Mouse (Mus musculus): ENCODE measurements around the gene Zfp654.

The Zfp654 gene

GRCm38 (mm10) chr16:64852441-64852871 lies 1.0 kb upstream of the Zfp654 start:
- DNase-seq, result peak; percentile 78

DNA sequence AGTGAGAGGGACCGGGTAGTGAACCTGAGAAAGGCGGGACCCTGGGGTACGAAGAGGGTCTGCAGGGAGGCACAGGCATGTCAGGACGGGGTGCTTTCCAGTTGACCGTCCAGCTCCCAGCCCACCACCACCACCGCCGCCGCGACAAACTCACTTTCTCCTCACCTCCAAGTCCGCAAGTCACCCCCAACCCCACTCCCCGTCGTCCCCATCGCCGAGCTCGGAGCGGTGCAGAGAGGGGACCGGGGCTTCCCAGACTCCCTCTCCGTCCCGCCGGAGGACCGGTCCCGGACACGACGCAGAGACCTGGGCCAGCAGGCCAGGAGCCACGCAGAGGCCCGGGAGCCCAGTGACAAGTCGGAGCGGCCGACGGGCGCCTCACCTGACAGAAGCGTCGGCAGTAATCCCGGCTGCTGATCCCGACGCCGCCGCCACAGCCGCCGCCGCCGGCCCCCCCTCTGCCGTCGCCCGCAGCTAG lies 328 bp downstream of the Zfp654 start:
- DNase-seq, result no peak

- peak; percentile 65 for DNase-seq
Observed at GRCm38 (mm10) chr16:64850287-64851084, 966 bp downstream of the Zfp654 start.

- DNase-seq, result no peak
Observed at GRCm38 (mm10) chr16:64845947-64846346, 5.5 kb downstream of the Zfp654 start.

GRCm38 (mm10) chr16:64842374-64842729 lies 9.1 kb downstream of the Zfp654 start:
- DNase-seq, result no peak

DNA sequence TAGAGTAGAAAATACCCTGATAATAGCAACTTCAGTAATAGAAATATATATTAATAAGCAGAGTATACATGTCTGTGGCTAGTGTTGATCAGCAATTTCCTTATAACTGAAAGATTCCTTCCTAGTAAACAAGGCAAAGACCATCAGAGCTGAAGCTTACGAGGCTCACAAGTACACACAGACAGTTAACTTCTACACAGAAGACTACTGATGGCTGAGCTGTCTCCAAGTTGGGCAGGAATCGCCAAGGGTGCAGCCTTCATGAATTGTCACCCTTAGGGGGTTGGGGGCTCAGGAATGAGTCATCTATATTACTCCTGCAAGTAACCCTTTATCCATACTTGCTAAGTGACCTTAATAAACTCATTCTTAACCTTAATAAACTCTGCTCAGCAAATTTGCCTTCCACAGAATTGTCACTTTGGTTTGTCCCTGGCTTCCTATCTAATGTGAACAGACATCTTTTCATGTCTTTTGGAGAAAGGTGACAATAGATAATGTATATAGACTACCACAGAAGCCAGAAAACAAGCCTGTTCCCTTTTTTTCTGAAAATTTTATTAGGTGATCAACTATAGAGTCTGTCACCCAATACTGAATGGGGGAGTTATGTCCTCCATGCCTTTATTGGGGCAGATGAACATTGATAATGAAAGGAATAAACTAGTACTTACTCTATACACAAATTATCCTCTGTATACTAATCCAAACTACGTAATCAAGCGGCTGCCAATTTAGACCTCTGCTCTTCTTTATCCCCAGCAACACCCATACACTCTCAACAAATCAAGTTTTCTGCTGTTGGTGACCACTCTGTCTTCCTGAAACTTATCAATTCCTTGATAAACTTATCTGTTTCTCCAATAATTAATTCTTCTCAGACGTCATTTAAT lies 9.7 kb downstream of the Zfp654 start:
- DNase-seq, result no peak

- DNase-seq, result no peak
Observed at GRCm38 (mm10) chr16:64836709-64837108, 14.7 kb downstream of the Zfp654 start.

- no peak for DNase-seq
Observed at GRCm38 (mm10) chr16:64835996-64836545, 15.4 kb downstream of the Zfp654 start.

GRCm38 (mm10) chr16:64830291-64830690 lies 21.2 kb downstream of the Zfp654 start:
- no peak for DNase-seq

DNA sequence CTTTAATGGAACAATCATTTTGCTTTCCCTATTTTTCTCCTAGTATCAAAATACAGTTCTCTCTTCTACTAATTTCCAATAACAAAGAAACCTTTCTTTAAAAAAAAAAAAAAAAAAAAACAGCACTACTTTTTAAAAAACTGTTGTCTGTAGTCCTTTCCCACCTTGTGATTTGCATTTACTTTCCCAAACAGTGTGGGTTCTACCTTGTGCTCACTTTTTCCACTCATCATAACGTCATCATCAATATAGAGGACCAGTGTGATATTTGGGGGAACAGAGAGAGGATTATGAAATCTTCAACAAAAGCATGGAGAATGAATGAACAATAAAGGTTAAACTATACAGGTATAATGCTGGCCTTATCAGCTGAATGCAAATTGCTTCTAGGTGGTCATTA lies 27.0 kb downstream of the Zfp654 start:
- DNase-seq, result no peak

DNA sequence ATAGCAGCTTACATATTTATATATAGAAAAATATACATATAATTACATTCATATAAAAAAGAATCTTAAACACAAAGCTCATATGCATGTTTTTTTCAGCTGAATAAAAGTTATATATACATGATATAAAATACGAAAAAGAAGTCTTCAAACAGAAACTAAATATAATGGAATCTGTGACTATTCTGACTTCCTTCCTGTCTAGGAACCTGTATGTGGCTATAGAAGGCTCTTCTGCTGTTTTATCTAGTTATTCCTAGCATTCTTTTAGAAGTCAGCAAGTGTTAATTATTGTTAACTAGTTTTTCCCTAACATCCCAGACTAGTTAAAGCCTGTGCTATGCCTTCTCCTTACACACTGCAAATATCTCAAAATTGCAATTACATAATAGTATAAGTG lies 27.6 kb downstream of the Zfp654 start:
- no peak for DNase-seq

DNA sequence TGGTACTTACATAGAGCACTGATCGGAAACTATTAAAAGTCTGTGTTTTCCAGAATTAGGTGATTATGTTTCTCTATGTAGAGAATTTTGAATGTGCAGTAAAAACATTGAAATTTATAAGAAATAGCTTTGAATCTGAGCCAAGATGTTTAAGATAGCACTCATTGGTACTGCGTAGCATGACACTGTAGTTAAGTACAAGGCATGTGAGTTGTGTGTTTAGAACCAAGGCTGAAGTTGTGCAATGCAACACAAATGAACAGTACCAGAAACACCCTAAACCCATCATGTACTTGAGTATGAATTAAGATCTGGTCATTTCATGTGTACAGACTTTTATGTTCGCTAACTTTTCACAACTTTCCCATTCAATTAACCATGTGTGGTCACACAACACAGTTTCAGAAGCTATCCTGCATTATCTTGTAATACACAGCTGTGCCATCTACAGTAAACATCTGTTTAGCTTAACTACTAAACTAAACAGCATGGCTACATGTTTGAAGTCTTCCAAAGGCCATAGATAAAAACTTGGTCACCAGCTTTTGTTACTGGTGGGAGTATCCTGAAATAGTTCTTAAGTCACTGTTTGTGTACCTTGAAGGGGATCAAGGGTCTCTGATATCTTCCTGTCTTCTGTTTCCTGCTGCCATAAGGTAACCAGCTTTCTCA lies 34.2 kb downstream of the Zfp654 start:
- no peak for DNase-seq

- peak; percentile 15 for DNase-seq
Observed at GRCm38 (mm10) chr16:64803041-64803440, 48.4 kb downstream of the Zfp654 start.

GRCm38 (mm10) chr16:64801638-64802037 lies 49.8 kb downstream of the Zfp654 start:
- no peak for DNase-seq

DNA sequence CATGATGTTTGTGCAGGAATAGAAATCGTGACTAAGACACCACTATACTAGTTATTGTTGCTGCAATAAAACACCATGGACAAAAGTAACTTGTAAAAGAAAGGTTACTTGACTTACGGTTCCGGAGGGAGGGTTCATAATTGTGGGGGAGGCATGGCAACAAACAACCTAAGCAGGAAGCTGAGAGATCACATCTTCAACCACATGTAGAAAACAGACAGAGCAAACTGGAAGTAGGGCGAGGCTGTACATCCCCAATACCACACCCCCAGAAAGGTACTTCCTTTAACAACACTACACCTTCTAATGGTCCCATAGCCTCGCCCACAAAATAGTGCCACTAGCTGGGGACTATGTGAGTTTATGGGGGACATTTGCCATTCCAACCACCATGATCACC lies 51.1 kb downstream of the Zfp654 start:
- DNase-seq, result no peak

DNA sequence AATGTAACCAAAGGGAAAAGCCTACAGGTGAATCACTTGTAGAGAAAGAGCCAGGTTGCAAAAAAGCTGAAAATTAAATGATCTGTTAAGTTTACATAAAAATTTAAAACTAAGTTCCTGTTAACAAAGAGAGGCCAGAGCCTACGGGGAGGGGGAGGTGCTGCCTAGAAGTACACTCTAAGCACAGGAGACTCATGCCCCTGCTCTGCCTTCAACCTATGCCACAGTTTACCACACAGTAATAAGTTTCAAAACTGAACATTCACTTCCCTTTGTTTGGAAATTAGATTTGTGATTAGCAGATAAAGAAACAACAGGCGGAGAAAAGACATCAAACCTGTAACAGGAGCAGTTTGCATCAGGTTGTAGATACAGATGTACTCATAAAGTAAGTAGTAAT lies 56.6 kb downstream of the Zfp654 start:
- no peak for DNase-seq

DNA sequence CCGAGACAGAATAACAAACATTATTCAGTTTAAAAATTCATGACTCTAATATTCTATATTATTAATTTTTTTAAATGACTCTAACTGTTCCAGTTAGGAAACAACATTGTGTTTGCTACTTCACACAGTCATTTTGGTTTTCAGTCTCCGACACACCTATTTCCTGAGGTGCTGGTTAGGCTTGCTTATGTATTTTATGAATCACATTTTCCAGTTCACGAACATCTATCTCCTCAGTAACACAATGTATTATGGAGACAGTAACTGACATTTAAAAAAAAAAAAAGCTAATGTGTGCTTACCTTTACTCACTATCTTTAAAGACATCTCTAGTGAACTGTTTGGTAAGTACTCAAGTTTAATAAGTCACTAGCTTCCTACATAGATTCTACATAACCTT lies 61.7 kb downstream of the Zfp654 start:
- DNase-seq, result no peak

DNA sequence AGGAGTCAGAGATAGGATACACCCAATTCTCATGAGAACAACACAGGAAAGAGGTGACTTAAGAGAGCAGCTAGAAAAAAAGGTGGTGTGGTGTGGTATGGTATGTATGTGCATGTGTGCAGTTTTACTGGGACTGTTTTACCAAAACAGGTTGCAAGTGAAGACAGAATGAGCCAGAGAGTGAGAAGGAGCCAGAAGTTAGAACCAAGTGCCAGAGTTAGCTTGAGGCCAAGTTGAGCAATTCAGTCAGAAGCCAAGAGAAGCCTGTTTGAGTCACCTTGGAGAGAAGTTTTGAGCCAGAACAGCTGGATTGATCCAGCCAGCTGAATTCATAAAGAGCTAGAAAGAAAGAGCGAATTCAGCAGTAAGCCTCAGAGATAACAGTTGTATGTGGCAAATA lies 75.9 kb downstream of the Zfp654 start:
- no peak for DNase-seq

DNA sequence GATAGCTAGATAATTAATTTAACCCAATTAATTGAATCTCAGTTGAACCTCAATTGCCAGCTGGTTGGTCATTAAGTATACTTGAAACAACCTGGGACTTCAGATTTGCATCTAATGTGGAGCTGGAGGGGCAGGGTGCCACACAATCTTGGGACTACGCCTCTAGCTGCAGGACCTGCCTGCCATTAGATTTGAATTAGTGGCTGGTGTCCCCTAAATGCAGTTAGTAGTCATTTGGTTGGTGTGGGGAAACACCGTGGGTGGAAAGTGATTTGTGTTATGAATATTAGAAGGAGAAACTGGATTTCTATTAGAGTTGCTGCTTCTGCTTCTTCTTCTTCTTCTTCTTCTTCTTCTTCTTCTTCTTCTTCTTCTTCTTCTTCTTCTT lies 80.0 kb downstream of the Zfp654 start:
- no peak for DNase-seq

DNA sequence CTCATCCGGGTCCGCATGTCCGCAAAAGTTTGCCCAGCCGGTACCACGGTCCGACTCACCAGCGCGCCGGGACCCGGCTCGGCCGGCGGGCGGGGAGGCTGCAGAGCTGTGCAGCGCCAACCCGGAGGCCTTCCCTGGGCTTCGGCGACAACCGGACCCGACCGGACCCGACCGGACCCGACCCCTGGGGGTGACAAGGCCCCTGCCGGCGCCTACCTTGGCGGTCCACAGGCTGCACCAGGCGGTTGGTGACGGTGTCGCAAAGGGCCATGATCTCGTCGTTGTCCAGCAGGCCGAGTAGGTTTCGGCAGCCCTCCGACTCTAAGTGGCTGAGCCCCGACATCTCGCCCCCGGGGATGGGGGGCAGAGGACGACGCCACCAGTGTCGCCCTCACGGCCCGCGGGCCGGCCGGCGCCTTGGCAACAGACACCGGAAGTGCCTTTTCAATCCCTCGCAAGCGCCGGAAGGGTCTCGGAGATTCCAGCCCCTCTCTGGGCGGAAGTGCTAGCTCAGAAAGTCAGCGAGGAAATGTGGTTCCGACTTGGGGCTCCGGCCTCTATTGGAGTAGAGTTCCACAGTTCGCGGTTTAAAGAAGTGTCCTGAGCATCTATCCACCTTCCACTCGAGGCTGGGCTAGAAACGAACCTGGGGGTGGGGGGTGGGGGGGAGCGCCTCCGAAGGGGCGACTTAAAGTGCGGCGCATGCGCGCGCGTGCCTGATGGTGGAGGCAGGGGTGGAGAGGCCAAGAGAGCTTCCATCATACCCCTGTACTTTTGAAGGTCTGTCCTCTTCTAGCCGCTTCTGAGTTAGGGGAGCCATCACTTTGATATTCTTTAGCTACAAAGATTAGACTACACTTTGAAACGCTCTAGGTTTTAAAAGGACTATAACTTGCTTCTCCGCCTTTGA lies 80.7 kb downstream of the Zfp654 start, which contains the start of gene 4930453N24Rik:
Gene 4930453N24Rik (minus strand): TSS at position 641 of the 910 bp plus-strand sequence.
- peak; percentile 93 for DNase-seq

DNA sequence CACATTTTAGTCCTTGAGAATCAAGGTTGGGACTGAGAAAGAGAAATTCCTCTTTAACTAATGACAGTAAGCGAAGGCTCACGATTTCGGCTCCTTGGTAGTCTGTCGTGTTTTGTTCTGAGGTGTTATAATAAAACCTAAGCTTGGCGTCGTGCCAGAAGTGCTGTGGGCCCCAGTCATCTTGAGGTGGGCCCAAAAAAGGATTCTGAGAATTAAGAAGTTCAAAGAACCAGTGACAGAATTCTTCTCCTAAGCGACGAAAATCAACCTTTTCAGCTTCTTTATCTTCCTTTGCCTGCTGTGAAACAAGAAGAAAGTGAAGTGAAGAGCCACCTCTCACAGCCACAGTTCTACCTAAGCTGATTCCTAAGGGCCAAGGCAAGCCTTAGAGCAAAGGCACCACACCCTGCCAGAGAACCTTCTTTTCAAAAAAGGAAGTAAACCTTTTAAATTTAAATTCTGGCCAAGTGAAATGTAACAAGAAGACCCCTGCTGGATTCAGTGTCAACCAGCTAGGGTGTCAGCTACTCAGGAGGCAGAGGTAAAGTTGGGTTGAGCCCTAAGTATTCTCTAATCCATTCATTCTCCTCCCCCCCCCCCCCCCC lies 84.7 kb downstream of the Zfp654 start:
- DNase-seq, result no peak

Measured in kidney, postnatal 10 days (tissue).